In the genomic region with DNA sequence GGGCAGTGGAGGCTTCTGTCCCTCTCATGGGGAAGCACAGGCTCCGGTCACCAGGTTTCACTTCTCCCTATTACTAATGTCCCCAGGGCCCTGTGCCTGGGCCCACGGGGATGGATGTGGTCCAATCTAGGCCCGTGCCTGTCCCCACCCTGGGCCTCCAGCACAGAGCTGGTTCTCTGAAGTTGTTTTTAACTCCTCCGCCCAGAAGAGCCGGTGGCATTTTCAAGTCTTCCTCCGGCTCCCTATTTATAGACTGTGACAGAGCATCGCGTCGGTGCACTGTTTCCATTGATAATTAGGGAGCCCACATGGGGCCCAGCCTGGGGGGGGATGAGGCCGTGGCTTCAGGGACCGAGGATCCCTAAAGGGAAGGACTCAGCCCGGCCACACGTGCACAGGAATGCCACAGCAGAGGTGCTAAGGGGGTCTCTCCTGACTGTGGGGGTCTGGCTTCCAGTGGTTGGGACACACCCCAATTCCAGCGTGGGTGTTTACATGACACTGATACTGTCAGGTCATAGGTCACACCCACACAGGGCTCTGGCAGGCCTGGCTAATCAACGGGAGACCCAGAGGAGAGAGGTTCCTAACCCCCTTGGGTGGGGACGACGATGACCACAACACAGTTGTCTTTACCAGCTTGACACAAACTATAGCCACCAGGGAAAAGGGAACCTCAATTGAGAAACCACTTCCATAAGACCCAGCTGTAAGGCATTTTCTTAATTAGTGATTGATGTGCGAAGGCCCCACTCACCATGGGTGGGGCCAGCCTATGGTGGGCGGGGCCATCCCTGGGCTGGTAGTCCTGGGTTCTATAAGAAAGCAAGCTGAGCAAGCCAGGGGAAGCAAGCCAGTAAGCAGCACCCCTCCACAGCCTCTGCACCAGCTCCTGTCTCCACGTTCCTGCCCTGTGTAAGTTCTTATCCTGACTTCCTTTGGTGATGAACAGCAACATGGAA, we compare ENCODE assay signal across 8 mouse cellular contexts. TPM values are rescaled to one million over a fixed set of nuclear protein-coding genes. Genes with fewer than 3 reads are reported as not detected.
A peak's percentile ranks its signal among the peaks of the same experiment; 100 is the strongest.
DNase-seq lines count a peak whose midpoint lies in the region; ATAC-seq and TF ChIP-seq lines count a peak whose summit lies in the region.

No protein-coding gene starts in this region.

- no peaks in the 10 kb centered on the region for H3K9me3 ChIP-seq in forebrain, embryonic 13.5 days (replicated peaks)

- WGBS in forebrain, embryonic 13.5 days, result 49% methylated on average over 20 of the region's 20 CpGs

- peak overlapping the region; percentile 78 for H3K27ac ChIP-seq in left cerebral cortex, adult 2 months
- H3K27ac ChIP-seq in cortical plate, adult 2 months (ENCODE audit: insufficient read depth, low read length), result peak overlapping the region; percentile 90
- no peak overlapping the region; the same call in 1 of the 2 replicates for H3K27ac ChIP-seq in forebrain, embryonic 13.5 days

- no peak for TF ChIP-seq POLR2A in cortical plate, adult 2 months (IDR thresholded peaks at IDR 0.05; ENCODE audit: extremely low read depth, insufficient read depth, low read length)

- peaks cover 23% of the 10 kb centered on the region for H3K4me1 ChIP-seq in cortical plate, adult 2 months (ENCODE audit: control insufficient read depth, insufficient read depth, low read length)
- H3K4me1 ChIP-seq in forebrain, embryonic 13.5 days, result peaks cover 55% of the 10 kb centered on the region

- ATAC-seq in hematopoietic stem cell, adult 5-6 weeks (replicated peaks in 1 of 2; ENCODE audit: insufficient read depth in 1 of 2, low FRiP score in 2 of 2, low TSS enrichment in 1 of 2, low read depth in 1 of 2, poor library complexity in 2 of 2, severe bottlenecking in 2 of 2), result peak; percentile 8 to 32; a peak in 1 of 4 replicates
- no peak for ATAC-seq in forebrain, embryonic 13.5 days

- DNase-seq in left cerebral cortex, adult 2 months (ENCODE audit: extremely low spot score in 1 of 2, low spot score in 2 of 2), result peak; percentile 51 to 56
- DNase-seq in left cerebral cortex, postnatal 4 days, result no peak
- DNase-seq in monocyte, adult 2 months (ENCODE audit: low read depth in 1 of 2, low spot score in 2 of 2), result peak; percentile 45 to 74
- no peak for DNase-seq in cerebellum, postnatal 25 days
- DNase-seq in urinary bladder, postnatal 4 days (ENCODE audit: low spot score in 2 of 2), result no peak

- no peak overlapping the region for H3K4me2 ChIP-seq in forebrain, embryonic 13.5 days

- H3K9ac ChIP-seq in forebrain, embryonic 13.5 days, result no peak overlapping the region

- H3K36me3 ChIP-seq in forebrain, embryonic 13.5 days (ENCODE audit: poor library complexity, severe bottlenecking), result no peaks in the 10 kb centered on the region

- TF ChIP-seq CTCF in left cerebral cortex, adult 2 months (IDR thresholded peaks at IDR 0.05), result no peak
- TF ChIP-seq CTCF in cortical plate, adult 2 months (IDR thresholded peaks at IDR 0.05; ENCODE audit: extremely low read depth, insufficient read depth, low read length), result no peak

- intact Hi-C loops in left cerebral cortex, adult 2 months (cut with DNase I), result no loop called here
- intact Hi-C loops in left cerebral cortex, postnatal 4 days (cut with DNase I), result no loop called here

- no peak overlapping the region for H3K4me3 ChIP-seq in left cerebral cortex, adult 2 months
- no peak overlapping the region for H3K4me3 ChIP-seq in cortical plate, adult 2 months (ENCODE audit: insufficient read depth, low read length)
- H3K4me3 ChIP-seq in forebrain, embryonic 13.5 days, result no peak overlapping the region

- H3K27me3 ChIP-seq in forebrain, embryonic 13.5 days, result no peaks in the 10 kb centered on the region

RNA-seq across cellular contexts. Expression of a gene that starts 33.2 kb away (rescaled TPM):
- total RNA-seq in left cerebral cortex, adult 2 months (2021), result 1 to 10 TPM; 1.3 to 1.7 TPM
- 1 to 10 TPM; 3.9 to 4.2 TPM for total RNA-seq in left cerebral cortex, postnatal 4 days (2021)
- 4.6 and 5.7 TPM in 2 replicates for polyA plus RNA-seq in cortical plate, adult 2 months (2012; rRNA removed)
- total RNA-seq in hematopoietic stem cell, adult 5-6 weeks (2017), result not detected in 2 replicates
- polyA plus RNA-seq in forebrain, embryonic 13.5 days (2015; fragmentation: Nextera tagmentation; extraction: Ambion mirVana), result 0.57 and 0.65 TPM in 2 replicates

RNA-seq across cellular contexts. Expression of a gene that starts 44.6 kb away (rescaled TPM):
- total RNA-seq in left cerebral cortex, adult 2 months (2021), result not detected
- not detected for total RNA-seq in left cerebral cortex, postnatal 4 days (2021)
- polyA plus RNA-seq in cortical plate, adult 2 months (2012; rRNA removed), result not detected in 2 replicates
- total RNA-seq in hematopoietic stem cell, adult 5-6 weeks (2017), result not detected in 2 replicates
- not detected in 2 replicates for polyA plus RNA-seq in forebrain, embryonic 13.5 days (2015; fragmentation: Nextera tagmentation; extraction: Ambion mirVana)

Comparison
In these comparisons a context has a peak if more than half of its experiments do, and no peak if none do; other contexts are left out.
1. DNase-seq: peak in left cerebral cortex, adult 2 months (2 of 2) and monocyte, adult 2 months (2 of 2); none in left cerebral cortex, postnatal 4 days (single experiment), cerebellum, postnatal 25 days (0 of 2) and urinary bladder, postnatal 4 days (0 of 2).